Mouse (Mus musculus) spleen, embryonic (tissue): ENCODE measurements around the gene Smg6.

Source experiments
- CTCF ChIA-PET: fragments of 350-600 bp; sonication (Branson Sonifier 250); formaldehyde crosslinking; loops from one replicate; lab custom pipeline; 2022; lab: Charles Lee

The Smg6 gene

DNA sequence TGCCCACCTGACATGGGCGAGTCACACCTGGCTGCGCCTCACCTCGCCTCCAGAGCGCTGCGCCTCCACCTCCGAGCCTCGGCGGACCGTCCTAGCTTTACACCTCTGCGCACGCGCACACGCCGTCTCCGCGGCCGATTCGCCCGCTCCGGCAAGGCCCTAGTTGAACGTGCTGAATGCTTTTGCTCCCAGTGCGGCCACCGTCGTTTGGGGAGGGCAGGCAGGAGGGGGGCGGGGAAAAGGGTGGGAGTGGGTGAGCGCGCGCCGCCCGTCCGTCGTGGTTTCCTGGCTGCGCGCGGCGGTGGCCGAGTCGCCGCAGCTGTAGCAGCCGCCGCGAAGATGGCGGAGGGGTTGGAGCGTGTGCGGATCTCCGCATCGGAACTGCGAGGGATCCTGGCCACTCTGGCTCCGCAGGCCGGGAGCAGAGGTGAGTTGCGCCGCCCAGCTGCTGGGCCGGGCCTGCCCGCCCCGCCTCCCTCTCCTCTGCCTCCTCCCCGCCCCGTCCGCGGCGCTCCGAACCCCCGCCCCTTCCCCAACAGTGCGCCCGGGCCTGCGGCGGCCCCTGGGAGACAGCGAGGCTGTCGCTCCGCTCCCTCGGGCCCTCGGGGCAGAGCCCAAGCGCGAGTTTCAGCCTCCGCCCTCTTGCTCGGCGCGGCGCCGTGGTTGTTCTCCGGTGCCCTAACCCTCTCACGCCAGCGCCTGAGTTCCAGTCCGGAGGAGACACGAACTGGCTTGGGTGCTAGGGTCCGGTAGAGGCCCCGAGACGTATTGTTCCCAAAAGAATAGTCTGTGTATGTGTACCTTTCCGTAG is at the start of gene Smg6, which contains the start of gene Srr:
Gene Smg6 (plus strand): TSS at position 247 of the 811 bp plus-strand sequence.
Gene Srr (minus strand): TSS at position 372 of the 811 bp plus-strand sequence.
- CTCF ChIA-PET, result interaction anchor here (0.6 kb wide), 1 partner anchor 1787 kb away, joined by 4 read pairs; no protein-coding TSS in a partner anchor

DNA sequence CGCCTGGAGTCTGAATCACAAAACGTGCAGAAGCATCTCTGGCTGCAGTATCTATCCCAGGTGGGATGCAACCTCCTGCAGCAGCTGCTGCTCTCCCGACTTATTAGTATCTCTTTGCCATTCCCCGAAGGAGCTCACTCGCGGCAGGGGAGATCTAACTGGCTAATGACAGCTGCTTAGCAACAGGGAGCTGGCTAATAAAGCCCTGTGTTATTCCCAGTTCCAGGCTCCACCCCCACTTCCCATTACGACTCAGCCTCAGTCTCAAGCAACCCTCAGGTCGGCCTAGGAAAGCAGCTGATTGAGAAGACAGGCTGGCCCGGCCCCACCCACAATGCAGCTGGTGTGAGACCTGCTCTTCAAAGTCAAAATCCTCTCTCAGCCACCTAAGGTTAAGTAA is 48.8 kb upstream of the Smg6 start:
- CTCF ChIA-PET, result interaction anchor here (0.6 kb wide), 1 partner anchor 277 kb away, joined by 4 read pairs; no protein-coding TSS in a partner anchor

DNA sequence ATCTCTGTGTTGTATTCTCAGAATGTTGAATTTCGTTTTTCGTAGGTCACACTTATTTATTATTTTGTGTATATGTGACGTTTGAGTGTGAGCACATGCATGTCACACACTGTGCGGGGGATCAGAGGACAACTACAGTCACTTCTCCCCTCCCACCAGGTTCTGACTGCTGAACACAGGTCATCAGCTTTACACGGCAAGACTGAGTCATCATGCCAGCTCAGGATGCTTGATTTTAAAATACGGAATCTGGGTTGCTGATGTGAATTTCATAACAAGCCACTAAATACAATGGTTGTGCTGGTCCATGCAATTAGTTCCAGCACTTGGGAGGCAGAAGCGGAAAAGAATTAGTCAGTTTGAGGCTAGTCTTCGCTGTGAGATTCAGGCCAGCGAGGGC is 44.6 kb upstream of the Smg6 start:
- CTCF ChIA-PET, result interaction anchor here (0.5 kb wide), 1 partner anchor 154 kb away, joined by 3 read pairs; no protein-coding TSS in a partner anchor

GRCm38 (mm10) chr11:74881979-74882378 is 43.6 kb upstream of the Smg6 start:
- CTCF ChIA-PET, result no interaction called here

- CTCF ChIA-PET, result no interaction called here
These were observed 42.5 kb upstream of the Smg6 start for GRCm38 (mm10) chr11:74883098-74883497.

GRCm38 (mm10) chr11:74894619-74895018 is 31.0 kb upstream of the Smg6 start:
- CTCF ChIA-PET, result no interaction called here

DNA sequence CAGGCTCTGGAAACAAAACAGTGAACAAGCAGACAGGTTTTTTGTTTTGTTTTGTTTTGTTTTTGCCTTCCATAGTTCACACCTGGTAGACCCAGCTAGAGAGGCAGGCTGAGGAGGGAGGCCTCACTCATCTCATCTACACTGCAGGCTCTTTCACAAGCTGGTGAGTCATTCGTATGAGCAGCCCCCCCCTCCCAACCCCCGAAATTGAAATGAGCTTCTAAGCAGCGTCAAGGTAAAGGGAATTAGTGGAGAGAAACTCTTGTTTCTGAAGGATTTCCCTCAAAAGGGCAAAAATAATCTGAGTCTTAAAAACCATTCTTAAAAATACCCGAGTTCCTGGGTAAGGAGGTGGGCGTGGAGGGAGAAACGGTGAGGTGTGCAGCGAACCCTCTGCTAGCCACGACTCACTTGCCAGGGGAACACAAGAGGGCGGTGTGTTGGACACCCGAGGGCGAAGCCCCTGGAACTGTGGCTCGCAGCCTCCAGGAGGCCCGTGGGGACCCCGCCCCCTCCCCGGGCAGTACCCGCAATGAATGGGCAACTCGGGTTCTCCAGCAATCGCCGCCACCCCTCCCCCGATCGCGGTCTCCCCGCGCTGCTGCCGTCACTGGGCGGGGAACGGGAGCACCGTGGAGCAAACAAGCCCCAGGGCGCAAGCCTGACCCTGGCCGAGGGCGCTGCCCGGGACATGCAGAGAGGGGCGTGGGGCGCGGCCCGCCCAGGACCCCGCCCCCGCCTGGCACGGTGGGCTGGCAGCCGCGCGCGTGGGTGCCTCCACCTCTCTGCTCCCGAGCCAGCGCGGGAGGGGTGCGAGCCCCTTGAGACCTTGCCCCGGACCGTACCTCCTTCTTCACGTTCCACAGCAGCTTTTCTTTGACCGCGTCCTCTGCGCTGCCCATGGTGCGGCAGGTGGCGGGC is 29.4 kb upstream of the Smg6 start:
- CTCF ChIA-PET, result interaction anchor here (0.6 kb wide), 3 partner anchors 105 to 1628 kb away, joined by 3 to 12 read pairs (median 4); no protein-coding TSS in a partner anchor

- CTCF ChIA-PET, result no interaction called here
These were observed 28.5 kb upstream of the Smg6 start, which contains the start of gene Sgsm2 for GRCm38 (mm10) chr11:74896901-74897677. Gene Sgsm2 (minus strand): TSS chr11:74897060.

DNA sequence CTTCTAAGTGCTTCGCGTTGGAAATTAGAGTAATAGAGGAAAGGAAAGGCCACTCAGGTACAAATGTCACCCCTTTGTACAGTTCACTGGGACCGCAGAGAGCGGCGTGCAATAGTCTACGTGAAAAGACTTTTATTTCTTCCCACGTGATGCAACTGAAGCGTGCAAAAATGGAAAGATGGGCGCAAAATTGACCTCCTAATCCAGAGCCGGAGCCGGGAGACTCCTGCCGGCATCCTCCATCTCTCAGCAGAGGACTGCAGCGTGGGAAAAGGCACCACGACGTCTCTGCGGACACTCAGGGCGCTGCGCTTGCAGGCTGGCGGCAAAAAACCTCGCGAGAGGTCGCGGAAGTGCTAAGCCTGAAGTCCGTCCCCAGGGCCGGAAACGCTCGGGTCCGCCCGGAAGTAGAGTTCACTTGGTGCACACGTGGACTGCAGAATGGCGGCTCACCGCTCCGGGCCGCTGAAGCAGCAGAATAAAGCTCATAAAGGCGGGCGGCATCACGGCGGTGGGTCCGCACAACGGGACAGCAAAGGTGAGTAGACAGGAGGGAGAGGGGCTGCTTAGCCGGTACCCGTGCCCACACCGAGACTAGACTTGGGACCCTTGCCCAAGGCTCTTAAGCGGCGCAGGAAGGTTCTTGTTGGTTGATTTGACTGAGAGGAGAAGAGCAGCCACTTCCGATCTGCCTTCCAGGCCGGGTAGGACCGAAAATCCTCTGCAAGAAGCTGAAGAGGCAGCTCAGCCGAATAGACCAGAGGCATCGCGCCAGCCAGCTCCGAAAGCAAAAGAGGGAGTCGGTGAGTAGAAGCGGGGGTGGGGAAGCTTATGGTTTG is 27.7 kb upstream of the Smg6 start, which contains the start of gene Tsr1:
Gene Tsr1 (plus strand): TSS at position 394 of the 839 bp plus-strand sequence.
- CTCF ChIA-PET, result interaction anchor here (0.7 kb wide), 1 partner anchor 752 kb away, joined by 15 read pairs; no protein-coding TSS in a partner anchor

- CTCF ChIA-PET, result interaction anchor here (0.7 kb wide), 1 partner anchor 751 kb away, joined by 15 read pairs; no protein-coding TSS in a partner anchor
These were observed 27.2 kb upstream of the Smg6 start for GRCm38 (mm10) chr11:74898517-74898827.

DNA sequence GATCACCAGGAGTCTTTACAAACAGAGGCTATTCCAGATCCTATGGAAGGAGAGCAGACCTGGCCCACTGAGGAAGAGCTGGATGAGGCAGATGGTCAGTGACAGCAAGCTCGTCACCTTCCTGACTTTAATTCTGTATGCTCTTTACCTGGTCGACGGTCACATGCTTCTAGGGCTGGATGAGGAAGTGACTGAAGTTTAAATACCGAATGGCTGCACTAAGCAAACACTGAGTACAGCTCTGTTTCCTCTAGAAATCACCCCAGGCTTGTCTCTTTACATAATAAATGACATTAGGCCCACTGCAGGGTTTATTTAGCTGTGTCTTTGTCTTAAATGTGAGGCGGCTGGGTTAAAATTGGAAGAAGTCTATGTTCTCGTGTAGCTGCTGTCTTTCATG is 24.1 kb upstream of the Smg6 start:
- CTCF ChIA-PET, result no interaction called here

GRCm38 (mm10) chr11:74902416-74902815 is 23.2 kb upstream of the Smg6 start:
- CTCF ChIA-PET, result interaction anchor here (0.7 kb wide), 1 partner anchor 466 kb away, joined by 3 read pairs; no protein-coding TSS in a partner anchor

DNA sequence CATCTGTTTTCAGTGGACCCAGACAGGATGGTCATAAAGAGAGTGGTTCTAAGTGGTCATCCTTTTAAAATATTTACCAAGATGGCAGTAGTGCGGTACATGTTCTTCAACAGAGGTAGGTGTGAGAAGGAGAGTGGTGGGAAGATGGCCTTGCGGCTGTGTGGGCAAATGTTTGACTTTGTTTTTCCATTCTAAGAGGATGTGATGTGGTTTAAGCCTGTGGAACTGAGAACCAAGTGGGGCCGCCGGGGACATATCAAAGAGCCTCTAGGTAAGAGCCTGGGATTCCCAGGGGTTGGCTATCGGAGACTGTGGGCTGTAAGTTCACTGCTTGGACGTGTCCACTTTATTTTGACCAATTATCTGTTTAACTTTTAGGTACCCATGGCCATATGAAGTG is 17.8 kb upstream of the Smg6 start:
- CTCF ChIA-PET, result no interaction called here

DNA sequence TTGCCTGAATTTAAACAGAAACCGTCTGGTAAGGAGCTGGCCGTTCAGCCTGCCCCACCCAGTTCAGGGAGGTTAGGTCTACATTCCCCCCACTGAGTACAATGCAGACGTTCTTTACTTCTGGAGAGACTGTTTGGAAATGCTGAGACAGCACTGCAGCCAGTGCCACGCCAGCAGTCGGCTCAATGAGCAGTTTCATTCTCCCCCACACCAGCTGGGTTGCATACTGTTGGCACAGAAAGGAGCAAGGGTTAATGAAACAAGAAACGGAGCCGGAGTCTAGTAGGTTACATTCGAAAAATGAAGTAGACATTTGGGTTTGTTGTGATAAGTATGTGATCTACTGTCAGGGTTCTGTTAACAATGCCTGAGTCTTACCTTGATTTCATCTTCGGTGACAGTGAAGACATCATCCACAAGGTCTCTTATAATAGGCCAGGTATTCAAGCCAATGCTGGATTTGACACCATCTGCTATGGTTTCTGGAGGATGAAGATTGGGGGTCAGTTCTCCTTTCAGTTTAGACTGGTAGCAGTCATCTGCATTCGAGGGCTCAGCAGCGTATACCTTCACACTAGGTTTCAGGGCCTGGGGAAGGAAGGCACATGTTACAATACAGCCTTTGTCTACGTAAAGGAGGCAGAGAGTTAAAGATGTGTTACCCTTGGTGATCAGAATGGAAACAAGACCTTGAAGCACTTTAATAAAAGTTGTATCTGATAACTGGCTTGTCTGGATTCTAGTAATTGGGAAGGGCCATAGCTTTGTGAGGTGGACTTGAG is 16.8 kb upstream of the Smg6 start:
- CTCF ChIA-PET, result no interaction called here

DNA sequence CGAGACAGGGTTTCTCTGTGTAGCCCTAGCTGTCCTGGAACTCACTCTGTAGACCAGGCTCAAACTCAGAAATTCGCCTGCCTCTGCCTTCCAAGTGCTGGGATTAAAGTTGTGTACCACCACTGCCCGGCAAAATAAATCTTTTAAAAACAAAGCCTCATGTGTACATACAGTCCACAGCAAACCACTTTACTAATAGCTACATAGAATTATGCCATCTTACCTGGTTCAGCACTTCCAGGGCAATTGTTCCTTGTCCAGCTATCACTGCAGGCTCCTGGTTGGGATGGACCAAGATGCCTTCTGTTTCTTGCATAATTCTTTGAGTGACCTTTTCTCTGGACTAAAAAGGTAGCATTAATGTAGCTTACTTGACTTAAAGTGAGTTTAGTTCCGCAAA is 15.6 kb upstream of the Smg6 start:
- CTCF ChIA-PET, result no interaction called here

DNA sequence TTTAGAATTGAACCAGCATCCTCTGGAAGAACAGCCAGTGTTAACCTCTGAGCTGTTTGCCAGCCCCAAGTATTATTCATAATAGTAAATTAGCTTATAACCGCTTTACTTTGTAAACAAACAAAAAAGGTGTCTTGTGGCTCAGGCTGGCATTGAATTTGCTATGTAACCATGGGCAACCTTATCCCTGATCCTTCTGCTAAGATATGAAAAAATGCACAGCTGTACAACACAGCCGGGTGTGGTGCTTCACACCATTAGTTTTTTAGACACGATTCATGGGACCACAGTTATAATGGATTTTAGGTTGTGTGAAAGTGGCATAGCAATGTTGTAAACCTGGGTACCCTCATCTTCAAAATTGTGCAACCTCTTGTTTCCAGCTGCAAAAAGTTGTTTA is 13.1 kb upstream of the Smg6 start:
- CTCF ChIA-PET, result no interaction called here

DNA sequence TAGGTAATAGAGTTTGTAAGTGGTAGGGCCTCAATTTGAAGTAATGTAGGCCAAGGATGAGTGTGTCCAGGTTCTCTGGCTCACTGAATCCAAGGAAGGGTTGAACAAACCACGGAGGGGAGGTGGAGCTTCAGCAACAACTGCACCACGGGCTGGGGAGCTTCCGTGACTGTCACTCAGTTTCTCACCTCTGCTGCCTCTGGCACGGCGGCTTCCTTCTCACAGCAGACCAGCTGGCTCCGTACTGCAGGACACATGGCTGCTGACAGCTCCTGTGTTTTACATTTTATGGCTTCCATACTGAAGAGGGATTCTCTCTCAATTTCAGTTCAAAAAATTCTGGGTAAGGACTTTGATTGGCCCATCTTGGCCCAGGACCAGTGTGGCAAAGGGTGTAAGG is 6.4 kb upstream of the Smg6 start:
- CTCF ChIA-PET, result no interaction called here

- CTCF ChIA-PET, result no interaction called here
These were observed 1.5 kb upstream of the Smg6 start for GRCm38 (mm10) chr11:74924149-74924548.

DNA sequence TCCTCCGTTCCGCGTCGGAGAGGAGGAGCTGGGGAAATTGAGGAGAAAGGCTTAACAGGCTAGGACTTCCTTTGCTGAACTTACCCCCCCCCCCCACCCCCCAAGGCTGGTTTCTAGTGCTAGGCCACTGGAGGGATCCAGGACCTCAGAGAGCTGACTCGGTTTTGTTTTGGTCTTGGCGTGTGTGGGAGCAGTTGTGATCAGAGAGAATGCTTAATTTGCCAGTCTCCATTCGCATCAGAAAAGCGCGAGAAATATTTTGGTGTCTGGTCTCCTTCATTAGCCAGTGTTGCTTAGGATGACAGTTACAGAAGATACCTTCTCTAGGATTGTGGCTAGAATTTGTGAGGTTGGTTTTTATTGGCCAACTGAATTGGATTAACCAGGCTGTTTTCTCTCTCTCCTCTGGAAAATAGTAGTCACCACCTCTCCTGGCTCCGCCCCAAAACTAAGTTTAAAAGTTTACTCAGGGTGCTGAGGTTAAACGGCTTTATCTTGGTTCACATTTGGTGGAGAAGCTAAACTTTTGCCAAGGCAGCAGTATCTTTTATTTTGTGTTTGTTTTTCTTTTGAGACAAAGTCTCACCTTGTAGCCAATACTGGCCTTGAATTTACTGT is 874 bp downstream of the Smg6 start:
- CTCF ChIA-PET, result interaction anchor here (0.6 to 1.2 kb wide), 3 partner anchors 20 to 1787 kb away, joined by 3 to 4 read pairs (median 3); no protein-coding TSS in a partner anchor
